Mouse (Mus musculus) stomach, postnatal 0 days (tissue): Measurements from ENCODE around the gene E130114P18Rik. TPM values are rescaled to one million over a fixed set of nuclear protein-coding genes. Genes with fewer than 3 reads are reported as not detected.

Source experiments
- ATAC-seq: fragments of 200-750 bp; cut with Nextera tagmentation; 2 replicates; pipeline ENCODE4 v1.8.0; 2017; ENCODE audit not compliant: low FRiP score, low TSS enrichment
- DNase-seq: peaks from one replicate; pipeline ENCODE4 v3.0.0-alpha.2; 2016; ENCODE audit warnings: low spot score
- H3K27ac ChIP-seq: fragments of 300-500 bp; sonication (generic); replicated peaks from 2 replicates; pipeline ENCODE4 v1.5.1; 2014; ENCODE audit warnings: mild to moderate bottlenecking, control low read depth
- H3K27me3 ChIP-seq: fragments of 300-500 bp; sonication (generic); 2 replicates; pipeline ENCODE4 v1.6.1; 2014; ENCODE audit warnings: low read length; ENCODE audit not compliant: control insufficient read depth, insufficient read depth
- H3K36me3 ChIP-seq: fragments of 300-500 bp; sonication (generic); 2 replicates; pipeline ENCODE4 v1.6.1; 2014; ENCODE audit warnings: low read length, mixed read lengths; ENCODE audit not compliant: control insufficient read depth, insufficient read depth
- H3K4me1 ChIP-seq: fragments of 300-500 bp; sonication (generic); replicated peaks from 2 replicates; pipeline ENCODE4 v1.6.1; 2014; ENCODE audit warnings: antibody characterized with exemption; ENCODE audit not compliant: control insufficient read depth, insufficient read depth
- H3K4me2 ChIP-seq: fragments of 300-500 bp; sonication (generic); replicated peaks from 2 replicates; pipeline ENCODE4 v1.6.1; 2014; ENCODE audit warnings: low read depth, mild to moderate bottlenecking, control low read depth, moderate library complexity
- H3K4me3 ChIP-seq: fragments of 300-500 bp; sonication (generic); 2 replicates; pipeline ENCODE4 v1.5.1; 2014; ENCODE audit warnings: low read depth, low read length, control low read depth
- H3K9ac ChIP-seq: fragments of 300-500 bp; sonication (generic); 2 replicates; pipeline ENCODE4 v1.6.1; 2014; ENCODE audit warnings: mild to moderate bottlenecking, low read length, control low read depth, mixed read lengths
- H3K9me3 ChIP-seq: fragments of 300-500 bp; sonication (generic); 2 replicates; pipeline ENCODE4 v1.6.1; 2016; ENCODE audit warnings: low read length; ENCODE audit not compliant: control insufficient read depth
- CTCF ChIP-seq: IDR thresholded peaks from 2 replicates; pipeline ENCODE4 v1.5.1; 2016; ENCODE audit warnings: antibody characterized with exemption, low read depth, mild to moderate bottlenecking, moderate library complexity
- EP300 ChIP-seq: optimal IDR thresholded peaks from 2 replicates; pipeline ENCODE3; 2016; ENCODE audit warnings: antibody characterized with exemption
- WGBS: fragments of 180-500 bp; shearing (Covaris S2); extraction: QIAGEN DNeasy Blood & Tissue Kit; methylation state at CpG from one replicate; pipeline ENCODE4 v1.1.7; 2014; 5-methylcytosine and 5-hydroxymethylcytosine counted together
- polyA plus RNA-seq: library from polyadenylated mRNA; unstranded; fragments of >200 nt; fragmentation: Nextera tagmentation; extraction: Ambion mirVana; gene quantifications from 2 replicates; pipeline ENCODE4 v1.2.1, GENCODE M21; 2015

E130114P18Rik gene
- polyA plus RNA-seq, 1 experiment from 2014 or later = 1.2 TPM

GRCm38 (mm10) chr4:97689456-97690383 lies 88.2 kb downstream of the E130114P18Rik start:
- no peak overlapping the region for H3K9ac ChIP-seq
- H3K4me3 ChIP-seq = no peak overlapping the region
- no peaks in the 10 kb centered on the region for H3K27me3 ChIP-seq
- H3K9me3 ChIP-seq = no peaks in the 10 kb centered on the region
- no peak overlapping the region for H3K27ac ChIP-seq
- H3K36me3 ChIP-seq = no peaks in the 10 kb centered on the region
- WGBS = 30% methylated on average over 8 of the region's 8 CpGs
- DNase-seq = no peak
- no peak for ATAC-seq
- no peaks in the 10 kb centered on the region for H3K4me1 ChIP-seq
- TF ChIP-seq EP300 = no peak
- H3K4me2 ChIP-seq = no peak overlapping the region; the same call in 1 of the 2 replicates

- WGBS = 95% methylated on average over 5 of the region's 5 CpGs
- Histone ChIP-seq H3K27me3 (no peaks in the 10 kb centered on the region), H3K4me3 (no peak overlapping the region), H3K4me2 (no peak overlapping the region), H3K4me1 (no peaks in the 10 kb centered on the region), H3K9ac (no peak overlapping the region), H3K27ac (no peak overlapping the region), H3K9me3 (no peaks in the 10 kb centered on the region), H3K36me3 (no peaks in the 10 kb centered on the region)
- TF ChIP-seq CTCF (no peak), EP300 (no peak)
- DNase-seq (no peak), ATAC-seq (no peak)
Measured at GRCm38 (mm10) chr4:97686020-97686419, 91.9 kb downstream of the E130114P18Rik start.

GRCm38 (mm10) chr4:97676579-97676937 lies 101.3 kb downstream of the E130114P18Rik start:
- H3K4me2 ChIP-seq = no peak overlapping the region
- H3K27ac ChIP-seq = no peak overlapping the region
- H3K27me3 ChIP-seq = no peaks in the 10 kb centered on the region
- H3K9me3 ChIP-seq = no peaks in the 10 kb centered on the region
- TF ChIP-seq EP300 (no peak), CTCF (no peak)
- no peaks in the 10 kb centered on the region for H3K36me3 ChIP-seq
- no peaks in the 10 kb centered on the region for H3K4me1 ChIP-seq
- DNase-seq (no peak), ATAC-seq (no peak)
- H3K9ac ChIP-seq = no peak overlapping the region
- no peak overlapping the region for H3K4me3 ChIP-seq
- 42% methylated on average over 2 of the region's 2 CpGs for WGBS

- no peak overlapping the region for H3K4me3 ChIP-seq
- no peaks in the 10 kb centered on the region for H3K36me3 ChIP-seq
- H3K4me2 ChIP-seq = peak overlapping the region; percentile 31
- DNase-seq (no peak), ATAC-seq (no peak)
- no peak overlapping the region for H3K9ac ChIP-seq
- no peaks in the 10 kb centered on the region for H3K27me3 ChIP-seq
- no peak overlapping the region for H3K27ac ChIP-seq
- H3K9me3 ChIP-seq = no peaks in the 10 kb centered on the region
- H3K4me1 ChIP-seq = no peaks in the 10 kb centered on the region
- TF ChIP-seq EP300 (no peak), CTCF (peak; percentile 66)
- WGBS = 43% methylated on average over 16 of the region's 16 CpGs
Measured at GRCm38 (mm10) chr4:97675741-97676578, 101.9 kb downstream of the E130114P18Rik start.

GRCm38 (mm10) chr4:97673854-97674510 lies 103.9 kb downstream of the E130114P18Rik start:
- TF ChIP-seq EP300 (no peak), CTCF (no peak)

More at GRCm38 (mm10) chr4:97673854-97674510, 103.9 kb downstream of the E130114P18Rik start:
- Histone ChIP-seq H3K4me2 (no peak overlapping the region), H3K9me3 (no peaks in the 10 kb centered on the region), H3K4me3 (no peak overlapping the region), H3K27ac (no peak overlapping the region), H3K4me1 (no peaks in the 10 kb centered on the region), H3K36me3 (no peaks in the 10 kb centered on the region), H3K27me3 (no peaks in the 10 kb centered on the region), H3K9ac (no peak overlapping the region)
- no peak for DNase-seq
- no peak for ATAC-seq
- WGBS = 48% methylated on average over 6 of the region's 6 CpGs
